Mouse (Mus musculus): ENCODE measurements around the gene Sbf2. TPM values are rescaled to one million over a fixed set of nuclear protein-coding genes. Genes with fewer than 3 reads are reported as not detected.

Gene Sbf2
- polyA plus RNA-seq, 1 experiment from 2014 or later: 66.7 TPM

DNA sequence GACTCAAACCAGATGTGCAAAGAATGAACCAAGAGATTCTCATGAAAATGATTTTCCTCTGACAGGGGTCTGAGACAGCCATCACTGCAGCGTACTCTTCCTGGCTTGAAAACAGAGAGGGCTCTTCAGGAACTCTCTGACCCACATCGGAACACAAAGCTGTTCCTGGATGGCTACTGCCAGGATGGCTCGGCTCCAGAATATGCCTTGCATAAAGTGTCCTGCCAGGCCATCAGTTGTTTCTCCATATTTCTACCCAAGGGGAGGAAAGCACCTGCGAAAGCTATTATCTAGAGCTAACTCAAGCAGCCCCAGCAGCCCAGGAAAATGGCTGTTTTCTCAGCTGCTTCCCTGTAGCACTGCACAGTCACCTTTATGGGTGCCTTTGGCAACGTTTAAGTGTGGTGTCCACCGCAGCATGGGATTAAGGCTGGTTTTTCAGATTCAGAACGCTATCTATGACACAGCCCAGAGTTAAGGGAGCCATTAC is 300.3 kb downstream of the Sbf2 start:
- H3K36me3 ChIP-seq (replicated peaks; ENCODE audit: control insufficient read depth, insufficient read depth): peaks cover 100% of the 10 kb centered on the region
- H3K4me3 ChIP-seq (replicated peaks; ENCODE audit: low read length): no peak overlapping the region
- 91% methylated on average over 7 of the region's 7 CpGs for WGBS
- H3K4me2 ChIP-seq (replicated peaks): no peak overlapping the region
- no peaks in the 10 kb centered on the region for H3K4me1 ChIP-seq (replicated peaks; ENCODE audit: control insufficient read depth, insufficient read depth, low read length)
- DNase-seq (ENCODE audit: low spot score) (no peak), ATAC-seq (ENCODE audit: low FRiP score) (no peak)
- no peaks in the 10 kb centered on the region for H3K27me3 ChIP-seq (ENCODE audit: control insufficient read depth, insufficient read depth, low read length)
- no peak overlapping the region for H3K27ac ChIP-seq
- no peaks in the 10 kb centered on the region for H3K9me3 ChIP-seq (ENCODE audit: control insufficient read depth, low read length)
- no peak overlapping the region for H3K9ac ChIP-seq

- DNase-seq (ENCODE audit: low spot score): no peak
- H3K9ac ChIP-seq: no peak overlapping the region
- no peak overlapping the region for H3K27ac ChIP-seq
- no peak overlapping the region for H3K4me3 ChIP-seq (replicated peaks; ENCODE audit: low read length)
- WGBS: 94% methylated on average over 9 of the region's 9 CpGs
- H3K9me3 ChIP-seq (ENCODE audit: control insufficient read depth, low read length): no peaks in the 10 kb centered on the region
- no peak overlapping the region for H3K4me2 ChIP-seq (replicated peaks)
- peaks cover 100% of the 10 kb centered on the region for H3K36me3 ChIP-seq (replicated peaks; ENCODE audit: control insufficient read depth, insufficient read depth)
- no peaks in the 10 kb centered on the region for H3K27me3 ChIP-seq (ENCODE audit: control insufficient read depth, insufficient read depth, low read length)
- no peaks in the 10 kb centered on the region for H3K4me1 ChIP-seq (replicated peaks; ENCODE audit: control insufficient read depth, insufficient read depth, low read length)
- ATAC-seq (ENCODE audit: low FRiP score): no peak
These were observed 301.2 kb downstream of the Sbf2 start for GRCm38 (mm10) chr7:110313392-110314055.

DNA sequence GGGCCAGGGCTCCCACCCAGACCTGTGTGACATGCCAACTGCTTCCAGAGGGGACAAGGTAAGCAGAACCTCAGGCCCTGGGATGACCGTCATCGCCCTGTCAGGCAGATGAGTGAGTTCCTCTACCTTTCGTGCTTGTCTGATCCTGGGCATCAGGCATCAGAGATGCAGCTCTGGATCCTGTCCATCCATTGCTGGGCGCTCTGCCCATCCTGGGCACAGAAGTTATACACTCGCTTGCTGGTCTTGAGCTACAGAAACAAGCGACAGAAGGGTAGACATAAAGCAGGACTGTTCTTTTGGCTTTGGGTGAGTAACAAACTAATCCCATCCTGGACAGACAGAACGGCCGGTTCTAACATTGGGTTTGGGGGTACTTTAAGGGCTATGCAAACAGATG is 305.5 kb downstream of the Sbf2 start:
- H3K4me1 ChIP-seq (replicated peaks; ENCODE audit: control insufficient read depth, insufficient read depth, low read length): no peaks in the 10 kb centered on the region
- WGBS: 94% methylated on average over 8 of the region's 8 CpGs
- H3K4me3 ChIP-seq (replicated peaks; ENCODE audit: low read length): no peak overlapping the region
- ATAC-seq (ENCODE audit: low FRiP score): no peak
- no peak overlapping the region for H3K4me2 ChIP-seq (replicated peaks)
- H3K27ac ChIP-seq: no peak overlapping the region
- H3K9me3 ChIP-seq (ENCODE audit: control insufficient read depth, low read length): no peaks in the 10 kb centered on the region
- H3K36me3 ChIP-seq (replicated peaks; ENCODE audit: control insufficient read depth, insufficient read depth): peaks cover 82% of the 10 kb centered on the region
- DNase-seq (ENCODE audit: low spot score): no peak
- no peaks in the 10 kb centered on the region for H3K27me3 ChIP-seq (ENCODE audit: control insufficient read depth, insufficient read depth, low read length)
- H3K9ac ChIP-seq: no peak overlapping the region

DNA sequence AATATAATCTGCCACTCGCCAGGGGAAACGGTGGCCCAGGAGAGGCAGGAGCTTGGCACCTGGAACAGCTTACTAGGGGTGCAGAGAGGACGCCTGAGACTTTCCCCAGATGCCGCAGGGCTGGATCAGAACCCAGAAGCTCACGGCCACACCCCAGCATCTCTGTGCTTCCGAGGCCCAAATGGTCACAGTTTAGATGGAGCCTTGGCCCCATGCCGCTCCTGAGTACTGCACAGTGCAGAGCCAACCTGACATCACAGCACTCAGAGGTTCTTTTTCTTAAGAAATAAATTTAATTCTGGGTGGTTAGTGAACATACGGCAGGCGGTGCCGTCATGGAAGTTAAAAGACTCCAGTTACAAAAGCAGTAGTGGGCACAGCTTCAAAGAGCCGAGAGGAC is 307.0 kb downstream of the Sbf2 start:
- 89% methylated on average over 11 of the region's 11 CpGs for WGBS
- H3K4me3 ChIP-seq (replicated peaks; ENCODE audit: low read length): no peak overlapping the region
- no peaks in the 10 kb centered on the region for H3K27me3 ChIP-seq (ENCODE audit: control insufficient read depth, insufficient read depth, low read length)
- no peaks in the 10 kb centered on the region for H3K4me1 ChIP-seq (replicated peaks; ENCODE audit: control insufficient read depth, insufficient read depth, low read length)
- H3K4me2 ChIP-seq (replicated peaks): no peak overlapping the region
- no peaks in the 10 kb centered on the region for H3K9me3 ChIP-seq (ENCODE audit: control insufficient read depth, low read length)
- DNase-seq (ENCODE audit: low spot score): no peak
- no peak for ATAC-seq (ENCODE audit: low FRiP score)
- peaks cover 67% of the 10 kb centered on the region for H3K36me3 ChIP-seq (replicated peaks; ENCODE audit: control insufficient read depth, insufficient read depth)
- no peak overlapping the region for H3K9ac ChIP-seq
- H3K27ac ChIP-seq: no peak overlapping the region

DNA sequence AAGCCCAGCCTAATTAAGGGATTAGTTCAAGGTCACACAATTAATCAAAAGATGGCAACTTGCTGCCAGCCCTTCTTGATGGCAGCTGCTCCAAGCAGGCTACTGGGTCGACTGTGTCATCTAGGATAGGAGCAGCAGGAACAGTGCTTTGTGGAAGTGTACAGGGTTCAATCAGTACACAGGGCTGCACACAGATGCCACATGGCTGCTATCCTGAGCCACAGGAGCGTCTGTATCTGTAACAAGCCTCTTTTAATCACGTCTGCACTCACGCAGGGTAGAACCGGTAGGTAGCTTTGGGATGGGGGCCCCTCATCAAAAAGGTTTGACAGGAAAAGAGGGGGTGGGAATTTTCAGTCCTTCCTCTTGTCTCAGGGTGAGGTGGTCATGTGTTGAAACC is 308.4 kb downstream of the Sbf2 start:
- 63% methylated on average over 5 of the region's 5 CpGs for WGBS
- H3K27me3 ChIP-seq (ENCODE audit: control insufficient read depth, insufficient read depth, low read length): no peaks in the 10 kb centered on the region
- peaks cover 53% of the 10 kb centered on the region for H3K36me3 ChIP-seq (replicated peaks; ENCODE audit: control insufficient read depth, insufficient read depth)

DNA sequence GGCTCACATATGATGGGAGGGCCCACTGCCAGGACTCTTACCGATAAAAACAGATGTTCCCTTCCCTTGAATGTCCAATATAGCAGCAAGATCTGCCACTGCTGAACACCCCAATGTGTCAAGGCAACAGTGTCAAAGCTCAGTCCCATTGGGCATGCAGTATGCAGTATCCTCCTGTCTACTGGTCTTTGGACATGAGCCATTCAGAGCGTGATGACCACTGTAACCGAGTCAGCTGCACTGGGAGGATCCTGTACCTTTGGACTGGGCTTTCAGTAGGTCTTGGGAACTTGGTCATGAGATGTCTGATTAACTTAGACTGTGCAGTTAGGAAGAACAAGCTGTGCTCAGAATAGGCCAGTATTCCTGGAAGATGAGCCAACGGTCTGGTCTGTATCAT is 309.2 kb downstream of the Sbf2 start:
- no peak overlapping the region for H3K27ac ChIP-seq
- H3K9me3 ChIP-seq (ENCODE audit: control insufficient read depth, low read length): no peaks in the 10 kb centered on the region
- 92% methylated on average over 4 of the region's 4 CpGs for WGBS
- peaks cover 45% of the 10 kb centered on the region for H3K36me3 ChIP-seq (replicated peaks; ENCODE audit: control insufficient read depth, insufficient read depth)
- no peak overlapping the region for H3K9ac ChIP-seq
- no peaks in the 10 kb centered on the region for H3K27me3 ChIP-seq (ENCODE audit: control insufficient read depth, insufficient read depth, low read length)
- H3K4me2 ChIP-seq (replicated peaks): no peak overlapping the region
- no peak overlapping the region for H3K4me3 ChIP-seq (replicated peaks; ENCODE audit: low read length)
- ATAC-seq (ENCODE audit: low FRiP score): no peak
- no peaks in the 10 kb centered on the region for H3K4me1 ChIP-seq (replicated peaks; ENCODE audit: control insufficient read depth, insufficient read depth, low read length)
- no peak for DNase-seq (ENCODE audit: low spot score)

More for the DNA sequence above, 308.4 kb downstream of the Sbf2 start:
- DNase-seq (ENCODE audit: low spot score) (no peak), ATAC-seq (ENCODE audit: low FRiP score) (no peak)
- H3K9me3 ChIP-seq (ENCODE audit: control insufficient read depth, low read length): no peaks in the 10 kb centered on the region
- H3K27ac ChIP-seq: no peak overlapping the region
- no peak overlapping the region for H3K4me2 ChIP-seq (replicated peaks)
- no peak overlapping the region for H3K4me3 ChIP-seq (replicated peaks; ENCODE audit: low read length)
- H3K9ac ChIP-seq: no peak overlapping the region
- H3K4me1 ChIP-seq (replicated peaks; ENCODE audit: control insufficient read depth, insufficient read depth, low read length): no peaks in the 10 kb centered on the region

DNA sequence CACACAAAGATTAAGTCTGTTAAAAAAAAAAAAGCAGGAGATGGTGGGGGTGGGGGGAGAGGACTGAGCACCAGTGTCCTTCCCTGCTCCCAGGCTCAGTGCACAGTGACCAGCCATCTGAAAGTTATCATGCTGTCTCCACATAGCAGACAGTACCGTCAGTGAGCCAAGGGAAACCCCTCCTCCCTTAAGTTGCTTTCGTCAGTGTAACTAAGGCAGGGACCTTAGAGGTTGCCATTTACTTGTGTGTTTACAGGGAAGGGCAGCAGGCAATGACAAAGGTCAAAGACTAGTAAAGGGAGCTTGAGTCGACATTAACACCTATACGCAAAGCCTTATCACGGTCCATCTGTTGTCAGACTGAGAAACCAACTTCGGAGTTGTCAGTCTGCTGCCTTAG is 311.8 kb downstream of the Sbf2 start:
- 87% methylated on average over 6 of the region's 6 CpGs for WGBS
- peaks cover 21% of the 10 kb centered on the region for H3K36me3 ChIP-seq (replicated peaks; ENCODE audit: control insufficient read depth, insufficient read depth)
- H3K4me2 ChIP-seq (replicated peaks): no peak overlapping the region
- no peak overlapping the region for H3K4me3 ChIP-seq (replicated peaks; ENCODE audit: low read length)
- H3K27ac ChIP-seq: no peak overlapping the region
- H3K4me1 ChIP-seq (replicated peaks; ENCODE audit: control insufficient read depth, insufficient read depth, low read length): no peaks in the 10 kb centered on the region
- no peak overlapping the region for H3K9ac ChIP-seq
- H3K9me3 ChIP-seq (ENCODE audit: control insufficient read depth, low read length): no peaks in the 10 kb centered on the region
- H3K27me3 ChIP-seq (ENCODE audit: control insufficient read depth, insufficient read depth, low read length): no peaks in the 10 kb centered on the region
- ATAC-seq (ENCODE audit: low FRiP score) (no peak), DNase-seq (ENCODE audit: low spot score) (no peak)

DNA sequence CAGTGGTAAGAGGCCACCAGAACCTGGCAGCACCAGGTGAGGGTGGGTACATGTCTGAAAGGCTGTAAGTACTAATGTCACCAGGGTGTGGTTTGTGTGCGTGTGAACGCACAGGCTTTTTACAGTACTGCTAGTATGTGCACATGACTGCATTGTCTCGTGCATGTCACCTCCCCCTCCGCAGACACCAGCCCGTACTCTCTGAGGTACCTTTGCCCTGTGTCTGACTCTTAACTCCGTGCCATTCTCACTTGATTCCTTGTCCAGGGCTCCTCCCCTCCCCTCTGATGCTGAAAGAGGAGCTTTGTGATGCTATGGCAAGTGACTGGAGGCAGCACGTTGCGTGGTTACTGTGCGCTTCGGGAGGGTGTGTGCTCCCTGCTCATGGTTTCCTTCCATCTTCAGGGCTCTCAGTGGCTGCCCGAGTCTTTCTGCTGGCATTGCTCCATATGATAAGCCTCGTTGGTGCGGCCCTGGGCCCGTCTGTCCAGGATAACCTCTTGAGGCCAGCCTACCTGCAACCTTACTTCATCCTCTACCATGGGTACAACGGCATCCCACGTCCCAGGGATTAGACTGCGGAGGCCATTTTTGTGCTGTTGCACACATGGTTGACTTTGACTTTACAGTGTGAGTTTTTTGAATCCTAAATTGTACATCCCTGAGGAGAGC is 315.8 kb downstream of the Sbf2 start:
- no peaks in the 10 kb centered on the region for H3K36me3 ChIP-seq (replicated peaks; ENCODE audit: control insufficient read depth, insufficient read depth)
- H3K4me2 ChIP-seq (replicated peaks): no peak overlapping the region
- 0 out of 2 replicates have a peak, but pooled peaks cover 4% of the 10 kb centered on the region for H3K4me1 ChIP-seq (replicated peaks; ENCODE audit: control insufficient read depth, insufficient read depth, low read length)
- H3K27ac ChIP-seq: no peak overlapping the region
- H3K4me3 ChIP-seq (replicated peaks; ENCODE audit: low read length): no peak overlapping the region
- 87% methylated on average over 17 of the region's 17 CpGs for WGBS
- no peaks in the 10 kb centered on the region for H3K9me3 ChIP-seq (ENCODE audit: control insufficient read depth, low read length)
- no peak for DNase-seq (ENCODE audit: low spot score)
- no peak overlapping the region for H3K9ac ChIP-seq
- ATAC-seq (ENCODE audit: low FRiP score): no peak
- H3K27me3 ChIP-seq (ENCODE audit: control insufficient read depth, insufficient read depth, low read length): no peaks in the 10 kb centered on the region

GRCm38 (mm10) chr7:110298090-110298489 is 316.6 kb downstream of the Sbf2 start:
- Histone ChIP-seq H3K4me2 (replicated peaks) (no peak overlapping the region), H3K9me3 (ENCODE audit: control insufficient read depth, low read length) (no peaks in the 10 kb centered on the region), H3K27ac (no peak overlapping the region), H3K4me1 (replicated peaks; ENCODE audit: control insufficient read depth, insufficient read depth, low read length) (0 out of 2 replicates have a peak, but pooled peaks cover 4% of the 10 kb centered on the region), H3K4me3 (replicated peaks; ENCODE audit: low read length) (no peak overlapping the region), H3K9ac (no peak overlapping the region), H3K36me3 (replicated peaks; ENCODE audit: control insufficient read depth, insufficient read depth) (no peaks in the 10 kb centered on the region), H3K27me3 (ENCODE audit: control insufficient read depth, insufficient read depth, low read length) (no peaks in the 10 kb centered on the region)
- DNase-seq (ENCODE audit: low spot score) (no peak), ATAC-seq (ENCODE audit: low FRiP score) (no peak)
- WGBS: 86% methylated on average over 7 of the region's 7 CpGs
